Mouse (Mus musculus): ENCODE results near the gene Cpne4. TPM values are rescaled to one million over a fixed set of nuclear protein-coding genes. Genes with fewer than 3 reads are reported as not detected.

Cpne4 gene
- total and polyA plus RNA-seq, 2 experiments from 2014 or later, result 0.14 TPM; not detected in 1

DNA sequence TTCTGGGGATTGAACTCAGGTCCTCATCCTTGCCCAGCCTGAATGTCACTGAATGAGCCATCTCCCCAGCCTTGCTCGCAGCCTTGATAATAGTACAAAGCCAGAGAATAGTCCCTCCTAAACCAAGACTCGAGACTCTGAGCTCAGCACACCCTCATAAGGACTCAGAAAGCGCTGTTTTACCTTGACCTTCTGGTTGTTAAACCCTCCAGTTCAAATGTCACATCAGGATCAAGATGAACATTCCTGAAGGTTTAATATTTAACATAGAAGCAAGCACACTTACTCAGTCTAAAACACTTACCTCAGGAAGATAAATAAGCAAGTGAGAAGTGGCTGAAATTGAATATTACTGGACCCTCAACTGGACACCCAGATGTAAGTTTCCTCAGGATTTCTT is 405.1 kb downstream of the Cpne4 start:
- Histone ChIP-seq H3K36me3 (replicated peaks; ENCODE audit: control insufficient read depth, insufficient read depth, low read length) (no peaks in the 10 kb centered on the region), H3K4me2 (ENCODE audit: low read depth, low read length) (no peak overlapping the region), H3K4me3 (ENCODE audit: low read depth, low read length) (no peak overlapping the region), H3K27me3 (ENCODE audit: control insufficient read depth, insufficient read depth, low read length) (no peaks in the 10 kb centered on the region), H3K4me1 (ENCODE audit: control insufficient read depth, insufficient read depth) (no peaks in the 10 kb centered on the region), H3K9ac (replicated peaks; ENCODE audit: low read depth, low read length) (no peak overlapping the region), H3K27ac (ENCODE audit: low read depth) (no peak overlapping the region), H3K9me3 (replicated peaks; ENCODE audit: control insufficient read depth, low read length) (no peaks in the 10 kb centered on the region)
- TF ChIP-seq EP300 (IDR thresholded peaks at IDR 0.05; ENCODE audit: low read depth), result no peak
- TF ChIP-seq CTCF (IDR thresholded peaks at IDR 0.05; ENCODE audit: low read depth), result no peak
- DNase-seq (ENCODE audit: low spot score) (no peak), ATAC-seq (ENCODE audit: insufficient read depth, low read depth) (no peak)
- 57% methylated on average over 3 of the region's 3 CpGs for WGBS

DNA sequence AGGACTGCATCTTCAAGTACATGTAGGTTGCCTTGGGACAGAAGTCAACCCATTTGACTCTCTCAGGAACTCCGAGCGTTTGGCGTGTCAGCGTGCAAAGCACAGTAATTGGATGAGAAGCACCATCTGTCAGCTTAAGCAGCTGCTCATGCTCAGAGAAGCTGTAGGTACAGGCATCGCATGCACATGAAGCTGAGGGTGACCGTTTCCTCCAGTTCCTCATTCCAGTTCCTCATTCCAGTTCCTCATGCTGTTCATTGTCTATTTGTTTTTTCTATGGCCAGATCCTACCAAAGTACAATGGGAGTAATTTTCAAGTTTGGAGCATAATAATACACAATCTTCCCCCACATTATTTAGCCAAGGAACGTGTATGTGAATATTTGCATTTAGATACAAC is 425.7 kb downstream of the Cpne4 start:
- DNase-seq (ENCODE audit: low spot score) (no peak), ATAC-seq (ENCODE audit: insufficient read depth, low read depth) (no peak)

DNA sequence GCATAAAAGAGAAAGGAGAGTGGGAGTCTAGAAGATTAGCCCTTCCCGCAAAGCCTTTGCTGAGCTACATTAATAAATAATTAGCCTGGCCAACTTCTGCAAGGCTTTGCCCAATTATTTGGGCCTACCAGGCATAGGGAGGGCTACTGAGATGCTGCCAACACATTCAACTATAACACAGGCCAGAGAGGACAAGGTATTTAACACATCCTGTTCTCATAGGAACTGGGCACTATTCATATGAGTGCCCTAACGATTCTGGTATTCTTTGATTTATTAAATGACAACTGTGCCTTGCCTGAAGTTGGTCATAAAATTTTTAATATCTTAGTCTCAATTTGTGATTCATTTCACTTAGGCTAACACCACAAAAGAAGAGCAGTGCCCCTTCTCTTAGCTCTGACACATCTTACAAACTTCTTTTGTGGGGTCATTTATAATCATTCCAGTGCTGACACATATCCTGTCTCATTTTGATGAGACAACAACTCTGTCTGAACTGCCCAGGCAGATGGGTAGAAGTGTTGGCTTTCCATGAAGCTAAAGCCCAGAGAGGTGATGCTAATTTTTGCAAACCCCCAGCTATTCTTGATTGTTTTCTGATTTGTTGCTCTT is 435.0 kb downstream of the Cpne4 start:
- ATAC-seq (ENCODE audit: insufficient read depth, low read depth) (no peak), DNase-seq (ENCODE audit: low spot score) (no peak)
- Histone ChIP-seq H3K4me1 (ENCODE audit: control insufficient read depth, insufficient read depth) (no peaks in the 10 kb centered on the region), H3K36me3 (replicated peaks; ENCODE audit: control insufficient read depth, insufficient read depth, low read length) (no peaks in the 10 kb centered on the region), H3K27ac (ENCODE audit: low read depth) (no peak overlapping the region), H3K4me2 (ENCODE audit: low read depth, low read length) (no peak overlapping the region), H3K27me3 (ENCODE audit: control insufficient read depth, insufficient read depth, low read length) (no peaks in the 10 kb centered on the region), H3K9ac (replicated peaks; ENCODE audit: low read depth, low read length) (no peak overlapping the region), H3K9me3 (replicated peaks; ENCODE audit: control insufficient read depth, low read length) (no peaks in the 10 kb centered on the region), H3K4me3 (ENCODE audit: low read depth, low read length) (no peak overlapping the region)
- 70% methylated on average over 2 of the region's 2 CpGs for WGBS
- TF ChIP-seq CTCF (IDR thresholded peaks at IDR 0.05; ENCODE audit: low read depth), result no peak
- TF ChIP-seq EP300 (IDR thresholded peaks at IDR 0.05; ENCODE audit: low read depth), result no peak

More for the DNA sequence above, 425.7 kb downstream of the Cpne4 start:
- TF ChIP-seq CTCF (IDR thresholded peaks at IDR 0.05; ENCODE audit: low read depth) (no peak), EP300 (IDR thresholded peaks at IDR 0.05; ENCODE audit: low read depth) (no peak)
- WGBS, result 67% methylated on average over 7 of the region's 7 CpGs
- H3K36me3 ChIP-seq (replicated peaks; ENCODE audit: control insufficient read depth, insufficient read depth, low read length), result no peaks in the 10 kb centered on the region
- H3K4me1 ChIP-seq (ENCODE audit: control insufficient read depth, insufficient read depth), result no peaks in the 10 kb centered on the region
- no peak overlapping the region for H3K27ac ChIP-seq (ENCODE audit: low read depth)
- no peak overlapping the region for H3K4me2 ChIP-seq (ENCODE audit: low read depth, low read length)
- no peak overlapping the region for H3K4me3 ChIP-seq (ENCODE audit: low read depth, low read length)
- H3K27me3 ChIP-seq (ENCODE audit: control insufficient read depth, insufficient read depth, low read length), result no peaks in the 10 kb centered on the region
- H3K9ac ChIP-seq (replicated peaks; ENCODE audit: low read depth, low read length), result no peak overlapping the region
- no peaks in the 10 kb centered on the region for H3K9me3 ChIP-seq (replicated peaks; ENCODE audit: control insufficient read depth, low read length)

DNA sequence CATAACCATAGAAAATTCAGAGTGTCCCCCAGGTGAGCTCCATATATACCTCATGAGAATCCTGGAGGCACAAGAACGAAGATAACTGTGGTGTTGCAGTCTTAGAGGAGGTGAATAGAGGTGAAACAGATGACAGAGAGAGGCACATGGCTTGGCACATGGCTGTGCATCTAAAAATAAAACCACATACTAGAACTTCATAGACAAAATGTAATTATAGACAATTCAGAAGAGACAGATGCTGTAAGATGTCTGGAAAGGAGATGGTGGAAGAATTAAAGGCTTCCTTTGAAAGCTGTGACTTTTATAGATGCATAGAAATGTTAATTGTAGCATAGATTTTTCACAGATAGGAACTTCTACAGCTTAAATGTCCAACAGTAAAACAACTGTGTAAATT is 451.1 kb downstream of the Cpne4 start:
- Histone ChIP-seq H3K27ac (ENCODE audit: low read depth) (no peak overlapping the region), H3K4me1 (ENCODE audit: control insufficient read depth, insufficient read depth) (no peaks in the 10 kb centered on the region), H3K9ac (replicated peaks; ENCODE audit: low read depth, low read length) (no peak overlapping the region), H3K27me3 (ENCODE audit: control insufficient read depth, insufficient read depth, low read length) (no peaks in the 10 kb centered on the region), H3K36me3 (replicated peaks; ENCODE audit: control insufficient read depth, insufficient read depth, low read length) (no peaks in the 10 kb centered on the region), H3K4me2 (ENCODE audit: low read depth, low read length) (no peak overlapping the region), H3K4me3 (ENCODE audit: low read depth, low read length) (no peak overlapping the region), H3K9me3 (replicated peaks; ENCODE audit: control insufficient read depth, low read length) (no peaks in the 10 kb centered on the region)
- ATAC-seq (ENCODE audit: insufficient read depth, low read depth), result no peak
- 58% methylated on average over 1 of the region's 1 CpGs for WGBS
- TF ChIP-seq EP300 (IDR thresholded peaks at IDR 0.05; ENCODE audit: low read depth) (no peak), CTCF (IDR thresholded peaks at IDR 0.05; ENCODE audit: low read depth) (no peak)
- no peak for DNase-seq (ENCODE audit: low spot score)

DNA sequence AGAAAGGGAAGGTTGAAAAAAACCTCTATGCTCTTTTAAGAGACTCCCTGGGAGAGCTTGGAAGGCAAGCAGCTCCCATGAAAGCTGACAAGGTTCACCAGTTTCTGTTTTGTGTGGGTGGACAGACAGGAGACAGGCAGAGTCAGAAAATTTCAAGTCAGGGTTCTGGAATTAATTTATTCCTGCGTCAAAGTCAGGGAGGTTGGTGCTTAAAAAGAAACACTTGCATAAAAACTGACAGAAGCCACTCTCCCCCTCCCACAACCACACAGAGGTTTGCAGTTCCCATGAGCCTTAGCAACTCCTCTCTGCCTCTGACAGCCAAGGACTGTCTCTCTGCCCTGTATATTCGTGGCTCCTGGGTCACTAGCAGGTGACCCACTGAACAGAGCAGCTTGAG is 463.6 kb downstream of the Cpne4 start:
- Histone ChIP-seq H3K9ac (replicated peaks; ENCODE audit: low read depth, low read length) (no peak overlapping the region), H3K4me2 (ENCODE audit: low read depth, low read length) (no peak overlapping the region), H3K27ac (ENCODE audit: low read depth) (no peak overlapping the region), H3K4me3 (ENCODE audit: low read depth, low read length) (no peak overlapping the region), H3K9me3 (replicated peaks; ENCODE audit: control insufficient read depth, low read length) (no peaks in the 10 kb centered on the region), H3K36me3 (replicated peaks; ENCODE audit: control insufficient read depth, insufficient read depth, low read length) (no peaks in the 10 kb centered on the region), H3K27me3 (ENCODE audit: control insufficient read depth, insufficient read depth, low read length) (no peaks in the 10 kb centered on the region), H3K4me1 (ENCODE audit: control insufficient read depth, insufficient read depth) (no peaks in the 10 kb centered on the region)
- ATAC-seq (ENCODE audit: insufficient read depth, low read depth) (no peak), DNase-seq (ENCODE audit: low spot score) (no peak)
- TF ChIP-seq EP300 (IDR thresholded peaks at IDR 0.05; ENCODE audit: low read depth), result no peak
- TF ChIP-seq CTCF (IDR thresholded peaks at IDR 0.05; ENCODE audit: low read depth), result no peak
- WGBS, result 13% methylated on average over 2 of the region's 2 CpGs

DNA sequence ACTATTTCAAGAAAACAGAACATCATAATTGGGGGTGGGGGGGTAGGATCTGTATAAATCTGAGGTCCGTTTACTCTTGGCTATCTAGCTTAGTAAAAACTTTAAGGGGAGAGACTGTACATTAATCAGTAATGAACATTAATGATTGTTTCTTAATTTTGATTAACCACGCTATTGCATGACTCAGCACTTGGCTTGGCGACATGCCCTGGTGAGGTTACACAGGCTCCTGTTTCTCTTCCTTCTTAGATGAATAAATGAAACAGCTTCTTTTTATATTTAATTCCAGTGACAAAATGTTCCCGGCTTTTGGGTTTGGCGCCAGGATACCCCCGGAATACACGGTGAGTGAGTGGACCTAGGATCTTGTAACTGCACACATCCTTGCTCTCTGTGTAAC is 471.1 kb downstream of the Cpne4 start:
- Histone ChIP-seq H3K27me3 (ENCODE audit: control insufficient read depth, insufficient read depth, low read length) (no peaks in the 10 kb centered on the region), H3K27ac (ENCODE audit: low read depth) (no peak overlapping the region), H3K4me2 (ENCODE audit: low read depth, low read length) (no peak overlapping the region), H3K4me1 (ENCODE audit: control insufficient read depth, insufficient read depth) (no peaks in the 10 kb centered on the region), H3K9ac (replicated peaks; ENCODE audit: low read depth, low read length) (no peak overlapping the region), H3K36me3 (replicated peaks; ENCODE audit: control insufficient read depth, insufficient read depth, low read length) (no peaks in the 10 kb centered on the region), H3K4me3 (ENCODE audit: low read depth, low read length) (no peak overlapping the region), H3K9me3 (replicated peaks; ENCODE audit: control insufficient read depth, low read length) (no peaks in the 10 kb centered on the region)
- no peak for TF ChIP-seq CTCF (IDR thresholded peaks at IDR 0.05; ENCODE audit: low read depth)
- no peak for TF ChIP-seq EP300 (IDR thresholded peaks at IDR 0.05; ENCODE audit: low read depth)
- 77% methylated on average over 7 of the region's 7 CpGs for WGBS
- no peak for DNase-seq (ENCODE audit: low spot score)
- no peak for ATAC-seq (ENCODE audit: insufficient read depth, low read depth)
